Mouse (Mus musculus) hindbrain, embryonic 12.5 days (tissue): ENCODE measurements around the gene Cdc6. TPM values are rescaled to one million over a fixed set of nuclear protein-coding genes. Genes with fewer than 3 reads are reported as not detected.

Experiments used
- ATAC-seq: fragments of 200-750 bp; cut with Nextera tagmentation; 2 replicates; pipeline ENCODE4 v1.8.0; 2017; ENCODE audit warnings: moderate TSS enrichment; ENCODE audit not compliant: low FRiP score
- H3K27ac ChIP-seq: fragments of 300-500 bp; sonication (generic); 2 replicates; pipeline ENCODE4 v1.5.1; 2016; ENCODE audit warnings: mild to moderate bottlenecking
- H3K27me3 ChIP-seq: fragments of 300-500 bp; sonication (generic); 2 replicates; pipeline ENCODE4 v1.6.1; 2016; ENCODE audit warnings: mild to moderate bottlenecking
- H3K36me3 ChIP-seq: fragments of 300-500 bp; sonication (generic); 2 replicates; pipeline ENCODE4 v1.6.1; 2016; ENCODE audit warnings: mild to moderate bottlenecking
- H3K4me1 ChIP-seq: fragments of 300-500 bp; sonication (generic); 2 replicates; pipeline ENCODE4 v1.6.1; 2016
- H3K4me2 ChIP-seq: fragments of 300-500 bp; sonication (generic); replicated peaks from 2 replicates; pipeline ENCODE4 v1.6.1; 2016; ENCODE audit warnings: mild to moderate bottlenecking
- H3K4me3 ChIP-seq: fragments of 300-500 bp; sonication (generic); 2 replicates; pipeline ENCODE4 v1.5.1; 2016; ENCODE audit warnings: mild to moderate bottlenecking
- H3K9ac ChIP-seq: fragments of 300-500 bp; sonication (generic); 2 replicates; pipeline ENCODE4 v1.6.1; 2016; ENCODE audit warnings: mild to moderate bottlenecking, moderate library complexity
- H3K9me3 ChIP-seq: fragments of 300-500 bp; sonication (generic); replicated peaks from 2 replicates; pipeline ENCODE4 v1.6.1; 2016; ENCODE audit warnings: mild to moderate bottlenecking
- WGBS: fragments of 180-500 bp; shearing (Covaris S2); methylation state at CpG from one replicate; pipeline ENCODE4 v1.1.7; 2016; 5-methylcytosine and 5-hydroxymethylcytosine counted together
- polyA plus RNA-seq: library from polyadenylated mRNA; unstranded; fragments of >200 nt; fragmentation: Nextera tagmentation; extraction: Ambion mirVana; gene quantifications from 2 replicates; pipeline ENCODE4 v1.2.1, GENCODE M21; 2016

Cdc6 gene
- polyA plus RNA-seq, 1 experiment from 2014 or later = 20.2 TPM

- Histone ChIP-seq H3K27ac (peak overlapping the region; percentile 99), H3K36me3 (peaks cover 51% of the 10 kb centered on the region), H3K4me2 (peak overlapping the region; percentile 97), H3K4me1 (peaks cover 70% of the 10 kb centered on the region), H3K27me3 (no peaks in the 10 kb centered on the region), H3K4me3 (peak overlapping the region; percentile 15), H3K9me3 (no peaks in the 10 kb centered on the region), H3K9ac (peak overlapping the region; percentile 86)
- 48% methylated on average over 29 of the region's 29 CpGs for WGBS
- ATAC-seq = no peak
Observed at GRCm38 (mm10) chr11:98970191-98970925, 62.8 kb downstream of the Cdc6 start.

DNA sequence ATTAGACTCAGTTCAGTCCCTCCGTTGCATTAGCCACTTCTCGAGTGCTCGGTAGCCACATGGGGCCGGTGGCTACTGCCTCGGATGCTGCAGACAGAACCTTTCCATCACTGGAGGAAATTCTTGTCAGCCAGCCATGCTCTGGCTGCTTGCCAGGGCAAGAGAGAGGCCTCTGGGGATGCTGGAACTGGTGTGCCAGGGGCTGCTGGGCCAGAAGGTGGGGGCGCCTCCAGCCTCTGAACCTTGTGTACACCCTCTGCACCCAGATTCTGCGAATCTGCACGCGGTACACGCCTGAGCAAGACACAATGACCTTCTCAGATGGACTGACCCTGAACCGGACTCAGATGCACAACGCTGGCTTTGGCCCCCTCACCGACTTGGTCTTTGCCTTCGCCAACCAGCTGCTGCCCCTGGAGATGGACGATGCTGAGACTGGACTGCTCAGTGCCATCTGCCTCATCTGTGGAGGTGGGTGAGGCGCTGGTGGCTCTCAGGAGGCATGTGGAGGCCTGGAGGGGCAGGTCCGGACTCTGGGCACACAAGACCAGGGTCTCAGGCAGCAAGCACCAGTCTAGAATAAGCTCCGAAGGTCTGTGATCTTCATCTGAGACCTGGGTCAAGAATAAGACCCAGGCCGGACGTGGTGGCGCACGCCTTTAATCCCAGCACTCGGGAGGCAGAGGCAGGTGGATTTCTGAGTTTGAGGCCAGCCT lies 63.9 kb downstream of the Cdc6 start:
- 0 out of 2 replicates have a peak overlapping the region, but pooled peaks have one; percentile 86 for H3K9ac ChIP-seq
- H3K27ac ChIP-seq = peak overlapping the region; percentile 99
- H3K4me3 ChIP-seq = no peak overlapping the region
- H3K36me3 ChIP-seq = peaks cover 51% of the 10 kb centered on the region
- H3K9me3 ChIP-seq = no peaks in the 10 kb centered on the region
- peak overlapping the region; percentile 97 for H3K4me2 ChIP-seq
- peaks cover 59% of the 10 kb centered on the region for H3K4me1 ChIP-seq
- H3K27me3 ChIP-seq = no peaks in the 10 kb centered on the region
- 56% methylated on average over 23 of the region's 23 CpGs for WGBS
- 0 out of 2 replicates have a peak, but pooled peaks have one; percentile 7 for ATAC-seq

DNA sequence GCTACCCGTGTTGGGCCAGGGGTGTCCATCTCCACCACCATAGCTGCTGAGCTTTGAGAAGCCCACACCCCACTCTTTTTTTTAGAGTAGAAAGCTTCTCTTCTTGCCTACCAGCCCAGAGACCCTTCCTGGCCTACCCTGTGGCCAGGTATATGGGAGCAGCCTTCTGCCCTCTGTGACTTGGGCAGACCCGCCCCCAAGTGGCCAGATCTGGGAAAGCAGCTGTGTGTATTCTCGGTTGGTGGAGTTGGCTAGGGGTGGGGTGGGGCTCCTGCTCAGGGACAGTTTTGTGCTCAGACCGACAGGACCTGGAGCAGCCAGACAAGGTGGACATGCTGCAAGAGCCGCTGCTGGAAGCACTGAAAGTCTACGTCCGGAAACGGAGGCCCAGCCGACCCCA lies 64.6 kb downstream of the Cdc6 start:
- Histone ChIP-seq H3K27ac (no peak overlapping the region), H3K36me3 (peaks cover 48% of the 10 kb centered on the region), H3K4me1 (peaks cover 51% of the 10 kb centered on the region), H3K4me3 (no peak overlapping the region), H3K27me3 (no peaks in the 10 kb centered on the region), H3K9ac (no peak overlapping the region), H3K4me2 (no peak overlapping the region), H3K9me3 (no peaks in the 10 kb centered on the region)
- 53% methylated on average over 9 of the region's 9 CpGs for WGBS
- 0 out of 2 replicates have a peak, but pooled peaks have one; percentile 12 for ATAC-seq

GRCm38 (mm10) chr11:98972801-98973360 lies 65.3 kb downstream of the Cdc6 start:
- no peak overlapping the region for H3K4me2 ChIP-seq
- WGBS = 87% methylated on average over 9 of the region's 9 CpGs
- peaks cover 47% of the 10 kb centered on the region for H3K36me3 ChIP-seq
- peaks cover 44% of the 10 kb centered on the region for H3K4me1 ChIP-seq
- H3K4me3 ChIP-seq = no peak overlapping the region
- H3K9ac ChIP-seq = no peak overlapping the region
- no peak for ATAC-seq
- no peaks in the 10 kb centered on the region for H3K27me3 ChIP-seq
- H3K9me3 ChIP-seq = no peaks in the 10 kb centered on the region
- H3K27ac ChIP-seq = no peak overlapping the region

Other genes starting within 250 kb of the Cdc6 start
- gene Gsdma, start 243.4 kb upstream of the Cdc6 start, polyA plus RNA-seq = not detected in 2 replicates
- gene Psmd3, start 225.2 kb upstream of the Cdc6 start, polyA plus RNA-seq = 222 and 226 TPM in 2 replicates
- gene Csf3, start 206.5 kb upstream of the Cdc6 start, polyA plus RNA-seq = not detected in 2 replicates
- 85.0 and 86.9 TPM in 2 replicates for gene Med24, start 178.4 kb upstream of the Cdc6 start, polyA plus RNA-seq
- 67.2 and 68.4 TPM in 2 replicates for gene Thra, start 167.2 kb upstream of the Cdc6 start, polyA plus RNA-seq
- 1.2 and 1.3 TPM in 2 replicates for gene Nr1d1, start 132.5 kb upstream of the Cdc6 start, polyA plus RNA-seq
- 38.8 and 40.4 TPM in 2 replicates for gene Msl1, start 112.3 kb upstream of the Cdc6 start, polyA plus RNA-seq
- 62.5 and 66.5 TPM in 2 replicates for gene Casc3, start 102.9 kb upstream of the Cdc6 start, polyA plus RNA-seq
- gene Rapgefl1, start 71.0 kb upstream of the Cdc6 start, polyA plus RNA-seq = 3.1 and 4.1 TPM in 2 replicates
- 4.7 and 5.0 TPM in 2 replicates for gene Wipf2, start 44.2 kb upstream of the Cdc6 start, polyA plus RNA-seq
- gene Rara, start 20.0 kb downstream of the Cdc6 start, polyA plus RNA-seq = 38.6 and 46.9 TPM in 2 replicates
- 0.88 and 1.1 TPM in 2 replicates for gene Gjd3, start 75.2 kb downstream of the Cdc6 start, polyA plus RNA-seq
- gene Top2a, start 116.4 kb downstream of the Cdc6 start, polyA plus RNA-seq = 195 and 199 TPM in 2 replicates
- 428 and 445 TPM in 2 replicates for gene Igfbp4, start 133.4 kb downstream of the Cdc6 start, polyA plus RNA-seq
- 0.32 and 0.36 TPM in 2 replicates for gene Tns4, start 181.5 kb downstream of the Cdc6 start, polyA plus RNA-seq
- gene Ccr7, start 247.3 kb downstream of the Cdc6 start, polyA plus RNA-seq = 0.25 and 0.42 TPM in 2 replicates